In the genomic region with DNA sequence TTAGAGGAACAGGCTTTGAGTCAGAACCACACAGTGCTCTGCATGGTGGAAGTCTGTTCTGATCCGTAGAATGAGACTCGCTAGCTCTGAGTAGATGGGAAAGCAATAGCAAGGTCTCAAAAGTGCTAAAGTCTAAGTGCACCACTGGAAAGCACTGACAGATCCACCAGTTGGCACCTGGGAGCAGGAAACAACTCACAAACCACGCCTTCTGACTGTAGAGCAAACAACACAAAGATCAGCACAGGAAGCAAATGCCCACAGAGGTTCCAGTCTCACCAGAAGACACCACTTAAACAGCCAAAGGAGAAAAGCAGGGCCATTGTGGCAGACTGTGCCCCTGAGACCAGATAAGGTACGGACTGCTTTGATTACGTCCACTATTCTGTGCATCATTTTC, we compare ENCODE assay signal across 16 mouse cellular contexts.
"Had no signal": no experiment of that assay in that cellular context is flagged by ENCODE, and none has a peak within 500 bp of the region (broad histone marks: within the 10 kb centered on the region; RNA-seq: fewer than 3 reads in every experiment).

No protein-coding gene starts in this region.

- H3K4me1 ChIP-seq: liver, embryonic 15.5 days; megakaryocyte, embryonic 14.5 days; neural tube, embryonic 13.5 days; stomach, embryonic 15.5 days had no signal

- H3K36me3 ChIP-seq: liver, embryonic 15.5 days; midbrain, embryonic 15.5 days; neural tube, embryonic 13.5 days; stomach, embryonic 15.5 days had no signal

- H3K27ac ChIP-seq: kidney, postnatal 0 days; layer of hippocampus, adult 2 months; liver, embryonic 15.5 days; macrophage; midbrain, embryonic 15.5 days; neural tube, embryonic 13.5 days; stomach, embryonic 15.5 days had no signal

- DNase-seq: kidney, adult 11 months; kidney, adult 9 months; kidney, postnatal 36 days; left cerebral cortex, postnatal 4 days; lung, embryonic 14.5 days; lung, postnatal 10 days; retina, postnatal 1 day; right cerebral cortex, postnatal 4 days had no signal

- H3K27me3 ChIP-seq: liver, embryonic 15.5 days; megakaryocyte, embryonic 14.5 days; midbrain, embryonic 15.5 days; neural tube, embryonic 13.5 days; stomach, embryonic 15.5 days had no signal

- H3K4me3 ChIP-seq: layer of hippocampus, adult 2 months; liver, embryonic 15.5 days; megakaryocyte, embryonic 14.5 days; midbrain, embryonic 15.5 days; neural tube, embryonic 13.5 days; stomach, embryonic 15.5 days had no signal
